Mouse (Mus musculus) liver (tissue): ENCODE measurements at regions not wholly inside any gene's neighbourhood (a gene's known extent, or its start where the extent isn't known, plus 50 kb on each side); places are given as distances from the start of the nearest gene placed in this dataset.

Experiments used
- DNase-seq: peaks from one replicate; pipeline ENCODE4 v3.0.0-alpha.2; 2020; ENCODE audit warnings: mixed read lengths

DNA sequence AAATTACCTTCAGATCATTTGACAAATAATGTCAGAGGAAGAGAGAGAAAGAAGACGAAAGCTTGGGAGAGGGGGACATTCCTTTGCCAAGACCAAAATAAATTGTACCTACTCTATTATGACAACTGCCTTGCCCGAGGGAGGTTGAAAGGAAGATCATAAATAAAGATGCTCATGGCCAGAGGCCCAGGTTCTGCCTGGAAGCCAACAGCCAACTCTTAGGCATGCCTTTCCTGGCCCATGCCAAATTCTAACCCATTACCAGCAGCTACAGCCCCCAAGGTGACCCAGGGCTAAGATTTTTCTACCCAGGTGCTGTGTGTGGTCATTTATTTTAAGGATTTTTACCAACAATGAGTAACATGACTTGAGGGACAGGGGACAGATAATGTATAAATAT is 54.9 kb downstream of the Cbln1 start:
- no peak for DNase-seq

DNA sequence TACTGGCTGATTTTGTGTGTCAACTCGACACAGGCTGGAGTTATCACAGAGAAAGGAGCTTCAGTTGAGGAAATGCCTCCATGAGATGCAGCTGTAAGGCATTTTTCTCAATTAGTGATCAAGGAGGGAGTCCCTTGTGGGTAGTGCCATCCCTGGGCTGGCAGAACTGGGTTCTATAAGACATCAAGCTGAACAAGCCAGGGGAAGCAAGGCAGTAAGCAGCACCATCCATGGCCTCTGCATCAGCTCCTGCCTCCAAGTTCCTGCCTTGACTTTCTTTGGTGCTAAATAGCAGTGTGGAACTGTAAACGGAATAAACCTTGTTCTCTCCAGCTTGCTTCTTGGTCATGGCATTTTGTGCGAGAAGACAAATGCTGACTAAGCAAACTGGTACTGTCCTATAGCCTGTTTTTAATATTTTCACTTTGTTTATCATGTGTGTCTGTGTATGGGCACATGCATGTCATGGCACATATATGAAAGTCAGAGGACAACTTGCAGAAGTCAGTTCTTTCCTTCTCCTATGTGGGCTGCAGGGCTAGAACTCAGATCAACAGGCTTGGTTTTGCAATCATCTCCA is 57.3 kb downstream of the Cbln1 start:
- no peak for DNase-seq

DNA sequence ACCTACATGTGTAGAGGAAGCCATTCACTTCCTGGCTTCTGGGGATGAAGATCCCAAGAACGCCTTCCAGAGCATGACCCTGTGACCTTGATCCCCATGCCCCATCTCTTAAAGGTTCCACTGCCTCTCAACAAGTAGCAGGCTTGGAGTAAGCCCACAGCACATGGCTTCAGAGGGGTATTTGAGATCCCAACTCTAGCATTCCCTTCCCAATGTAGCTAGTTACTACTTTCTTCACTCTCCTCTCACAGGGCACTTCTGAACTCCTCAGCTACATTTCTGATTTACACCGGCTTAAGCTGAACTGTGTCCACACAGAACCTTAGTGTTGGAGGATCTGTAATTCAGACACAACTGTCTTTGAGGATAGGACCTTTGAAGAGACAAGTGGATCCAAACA is 83.4 kb downstream of the Cbln1 start:
- DNase-seq = no peak

DNA sequence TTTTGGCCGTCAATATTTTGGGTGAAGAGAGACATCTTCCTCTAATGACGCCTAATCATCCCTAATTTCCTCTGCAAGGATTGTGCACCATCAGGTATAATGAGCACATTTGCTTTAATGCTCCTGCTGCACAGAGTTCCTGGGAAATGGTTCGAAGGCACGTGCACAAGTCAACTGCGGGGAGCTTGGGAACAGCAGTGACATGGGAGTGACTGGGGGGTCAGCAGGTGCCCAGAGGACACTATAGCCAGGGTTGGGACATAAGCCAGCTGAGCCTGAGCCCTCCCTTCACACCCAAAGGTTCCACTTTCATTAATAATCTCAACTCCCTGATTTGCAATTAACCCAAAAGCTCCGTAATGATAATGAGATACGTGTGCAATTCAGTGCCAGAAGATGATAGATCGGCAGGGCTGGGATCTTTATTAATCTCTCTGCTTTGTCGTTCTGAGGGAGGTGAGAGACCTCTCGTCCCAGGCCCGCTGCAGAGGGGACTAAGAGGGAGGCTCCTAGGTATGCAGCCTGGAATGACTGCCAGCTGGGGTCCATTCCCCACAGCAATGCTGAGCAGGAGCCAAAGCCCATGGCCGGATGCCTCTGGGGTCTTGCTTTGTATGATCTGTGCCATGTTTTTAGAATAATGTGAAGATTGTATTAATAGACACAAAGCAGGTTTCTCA is 88.7 kb downstream of the Cbln1 start:
- DNase-seq = no peak

DNA sequence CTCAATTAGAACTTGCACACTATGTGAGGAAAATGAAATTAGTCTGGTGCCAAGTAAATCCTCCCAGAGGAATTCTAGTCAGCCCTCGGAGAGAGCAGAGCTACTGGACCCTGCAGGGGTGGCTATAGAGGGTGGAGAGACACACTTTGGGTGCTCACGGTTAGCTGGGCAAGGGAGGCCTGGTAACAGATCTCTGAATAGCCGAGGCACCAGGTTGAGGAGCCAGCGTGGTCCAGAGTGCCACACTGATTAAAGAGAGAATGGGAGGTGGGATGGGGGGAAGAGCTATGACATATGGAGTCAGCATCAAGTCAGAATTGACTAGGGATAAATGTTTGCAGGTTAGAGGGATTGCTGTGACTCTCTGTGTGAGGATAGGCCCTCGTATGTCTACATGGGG is 90.1 kb downstream of the Cbln1 start:
- no peak for DNase-seq

DNA sequence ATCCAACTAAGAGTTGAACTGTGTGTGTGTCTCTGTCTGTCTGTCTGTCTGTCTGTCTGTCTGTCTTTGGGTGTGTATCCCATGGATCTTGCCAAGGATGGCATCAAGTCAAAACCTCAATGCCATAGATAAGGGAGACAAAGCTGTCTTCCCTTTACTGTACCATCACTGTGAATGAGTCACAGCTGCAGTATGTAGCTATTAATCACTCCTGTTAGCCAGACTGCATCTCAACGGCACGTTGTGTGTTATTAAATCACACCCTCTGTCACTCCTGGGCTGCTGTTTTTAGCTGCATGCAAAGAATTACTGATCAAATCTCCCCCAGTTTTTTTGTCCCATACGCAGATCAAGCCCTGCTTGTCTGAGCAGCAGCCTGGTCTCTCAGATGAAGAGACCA is 91.6 kb downstream of the Cbln1 start:
- DNase-seq = no peak

DNA sequence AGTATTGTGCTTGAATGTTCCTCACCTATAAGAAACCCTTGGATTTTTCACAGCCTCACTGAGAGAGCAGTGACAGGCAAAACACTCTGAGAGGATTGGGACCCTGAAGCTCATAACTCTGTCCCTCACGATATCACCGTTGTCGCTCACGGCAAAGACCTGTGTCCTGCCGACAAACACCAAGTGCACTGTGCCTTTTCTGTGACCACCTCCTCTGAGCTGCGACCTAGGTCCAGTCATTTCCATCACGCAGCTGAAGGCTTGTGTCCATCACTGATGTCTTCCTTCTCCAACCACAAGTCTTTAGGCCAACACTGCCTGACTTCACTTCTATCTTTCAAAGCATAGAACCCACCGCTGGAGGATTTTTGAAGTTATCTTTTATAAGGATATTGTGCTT is 93.1 kb downstream of the Cbln1 start:
- no peak for DNase-seq

DNA sequence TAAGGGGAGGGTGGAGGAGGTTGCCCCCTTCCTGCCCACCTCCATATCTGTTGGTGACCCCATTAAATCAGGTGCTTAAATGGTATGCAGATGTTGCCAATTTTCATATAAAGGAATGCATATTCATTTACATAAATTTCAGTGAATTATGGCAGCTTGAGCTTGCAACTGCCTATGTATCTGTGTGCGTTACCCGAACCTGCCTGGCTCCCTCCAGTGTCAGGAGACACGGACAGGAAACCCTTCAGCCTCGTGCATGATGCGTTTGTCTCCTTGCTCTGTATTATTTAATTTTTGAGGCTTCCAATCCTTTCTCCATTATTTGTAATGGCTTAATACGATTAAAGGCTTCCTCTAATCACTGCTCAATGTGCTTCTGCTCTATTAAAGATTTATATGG is 98.4 kb downstream of the Cbln1 start:
- DNase-seq = no peak

DNA sequence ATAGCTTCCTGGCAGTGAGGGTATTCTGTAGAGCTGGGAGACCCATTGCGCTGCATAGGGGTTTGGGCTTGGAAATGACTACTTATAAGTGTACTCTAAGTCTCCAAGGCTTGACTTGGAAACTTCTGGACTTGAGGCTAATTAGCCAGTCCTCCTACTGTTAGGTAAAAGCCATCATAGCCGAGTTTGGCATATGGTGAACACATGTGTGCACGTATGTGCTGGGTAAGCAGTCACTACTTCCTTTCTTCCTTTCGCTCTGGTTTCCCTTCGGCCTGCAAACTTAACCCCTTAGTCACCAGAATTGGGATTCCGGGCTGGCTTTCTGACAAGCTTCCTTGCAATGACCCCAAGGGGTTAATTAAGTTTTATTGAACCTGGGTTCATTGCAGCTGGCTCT is 98.9 kb downstream of the Cbln1 start:
- DNase-seq = no peak

DNA sequence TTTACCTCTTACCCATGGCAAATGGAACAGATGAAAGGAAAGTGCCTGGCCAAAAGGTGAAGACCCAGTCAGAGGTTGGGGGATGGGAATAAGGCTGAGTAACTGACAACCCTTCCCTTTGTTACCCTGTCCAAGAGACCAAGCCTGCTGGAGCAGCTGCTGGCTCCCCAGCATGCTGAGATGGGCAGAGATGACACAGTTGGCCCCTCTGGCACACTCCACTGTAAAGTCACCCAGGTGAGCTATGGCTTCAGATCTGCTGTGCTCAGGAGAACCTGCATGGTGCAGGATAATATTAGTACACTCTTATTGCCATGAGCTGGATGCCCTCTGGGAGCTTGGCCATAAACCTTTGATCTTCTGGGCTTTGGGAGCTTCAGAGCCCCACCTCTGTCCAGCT is 100.3 kb downstream of the Cbln1 start:
- no peak for DNase-seq

DNA sequence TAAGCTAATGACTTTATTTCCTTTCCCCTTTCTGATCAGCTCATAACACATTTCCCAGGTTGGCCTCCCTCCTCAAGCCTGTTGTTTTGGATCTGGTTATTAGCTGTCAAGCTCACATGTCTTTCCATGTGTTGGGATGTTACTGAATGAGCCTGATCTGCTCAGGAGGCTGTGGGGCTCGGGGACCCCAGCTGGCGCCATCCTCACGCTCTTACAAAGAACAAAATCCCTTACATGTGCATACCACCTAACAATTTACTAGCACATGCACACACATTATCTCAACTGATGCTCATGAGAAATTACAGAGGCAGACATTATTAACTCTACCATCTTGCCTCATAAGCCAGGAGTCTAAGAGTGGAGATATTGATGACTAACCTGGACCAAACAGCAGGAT is 102.2 kb downstream of the Cbln1 start:
- DNase-seq = no peak

DNA sequence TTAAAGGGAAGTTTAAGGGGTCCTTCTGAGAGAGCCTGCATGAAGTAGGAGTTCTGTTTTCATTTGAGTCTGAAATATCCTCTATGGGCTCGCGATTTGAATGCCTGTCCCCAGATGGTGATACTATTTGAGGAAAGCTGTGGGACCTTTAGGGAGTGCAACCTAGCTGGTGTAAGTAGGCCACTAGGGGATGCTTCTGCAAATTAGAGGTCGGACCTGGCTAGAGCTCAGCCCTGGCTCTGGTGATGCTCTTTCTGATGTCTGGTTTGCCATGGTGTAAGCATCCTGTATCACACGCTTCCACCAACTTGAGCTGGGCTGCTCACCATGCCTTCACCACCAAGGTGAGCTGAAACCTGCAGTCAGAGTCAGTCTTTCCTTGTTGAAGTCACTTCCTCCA is 121.9 kb downstream of the Cbln1 start:
- DNase-seq = no peak

DNA sequence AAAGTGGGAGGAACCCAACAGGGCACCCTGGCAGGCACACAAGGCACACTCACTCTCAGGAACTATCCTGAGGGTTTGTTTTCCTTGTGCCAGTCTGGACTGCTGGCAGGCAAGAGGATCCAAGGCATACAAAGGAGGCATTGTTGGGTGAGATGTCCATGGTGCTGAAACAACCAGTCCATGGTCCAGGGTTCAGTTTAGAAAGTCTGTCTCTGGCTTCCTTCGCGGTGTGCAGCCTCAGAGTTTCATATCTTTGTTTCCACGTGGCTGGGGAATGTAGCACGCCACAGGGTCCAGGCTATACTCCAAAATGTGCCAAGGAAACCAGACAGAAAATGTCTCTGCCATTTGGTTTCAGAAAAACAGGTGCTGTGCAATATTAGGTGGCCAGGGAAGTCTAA is 122.6 kb downstream of the Cbln1 start:
- DNase-seq = no peak

DNA sequence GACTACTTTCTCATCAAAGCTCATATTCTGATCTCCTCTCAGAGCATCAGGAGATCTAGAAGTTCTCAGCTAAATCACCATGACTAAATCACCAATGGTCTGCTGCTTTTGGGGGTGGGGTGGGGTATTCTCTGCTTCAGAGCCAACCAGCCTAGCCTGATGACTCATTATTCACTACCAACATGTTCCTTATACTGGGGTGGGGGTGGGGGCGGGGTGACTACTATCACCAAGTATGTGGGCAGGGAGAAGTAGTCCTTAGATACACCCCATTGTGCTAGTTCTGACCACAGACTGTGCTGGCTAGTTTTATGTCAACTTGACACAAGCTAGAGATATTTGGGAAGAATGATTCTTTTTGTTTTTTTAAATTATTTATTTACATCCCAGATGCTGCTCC is 143.0 kb downstream of the Cbln1 start:
- DNase-seq = no peak

DNA sequence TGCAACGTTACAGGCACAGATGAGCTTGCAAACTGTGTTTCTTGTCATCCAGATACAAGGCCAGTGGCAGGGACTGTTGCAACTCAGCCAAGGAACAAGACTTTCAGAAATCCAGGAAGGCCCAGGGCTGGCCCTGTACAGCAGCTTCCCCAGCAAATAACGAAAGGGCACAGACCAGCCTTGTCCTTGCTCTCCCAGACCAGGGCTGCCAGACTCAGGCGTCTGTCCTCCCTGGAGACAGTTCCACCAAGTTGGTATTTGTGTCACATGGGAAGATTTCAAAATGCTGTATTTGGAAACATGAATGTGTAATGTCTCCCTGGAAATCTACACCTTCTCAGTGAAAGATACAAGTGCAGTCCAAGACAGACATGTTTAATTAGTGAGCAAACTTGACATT is 157.8 kb downstream of the Cbln1 start:
- DNase-seq = no peak

DNA sequence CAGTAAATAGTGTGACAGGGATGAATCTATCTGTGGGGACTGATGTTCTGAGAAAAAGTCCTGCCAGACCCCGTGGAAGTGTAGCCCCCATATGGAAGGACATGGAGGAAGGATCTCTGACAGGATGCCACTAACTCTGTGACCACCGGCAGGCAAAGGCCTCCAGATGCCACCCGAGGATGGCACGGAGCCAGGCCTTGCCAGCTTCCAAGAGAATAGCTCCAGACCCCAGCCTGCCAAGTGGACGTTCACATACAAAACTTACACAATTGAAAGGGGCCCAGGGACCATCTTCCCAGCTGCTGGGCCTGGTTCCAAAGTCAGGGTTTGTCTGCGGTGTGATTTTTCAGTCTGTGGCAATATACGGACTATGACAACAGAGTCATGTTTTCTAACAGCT is 161.1 kb downstream of the Cbln1 start:
- DNase-seq = no peak

DNA sequence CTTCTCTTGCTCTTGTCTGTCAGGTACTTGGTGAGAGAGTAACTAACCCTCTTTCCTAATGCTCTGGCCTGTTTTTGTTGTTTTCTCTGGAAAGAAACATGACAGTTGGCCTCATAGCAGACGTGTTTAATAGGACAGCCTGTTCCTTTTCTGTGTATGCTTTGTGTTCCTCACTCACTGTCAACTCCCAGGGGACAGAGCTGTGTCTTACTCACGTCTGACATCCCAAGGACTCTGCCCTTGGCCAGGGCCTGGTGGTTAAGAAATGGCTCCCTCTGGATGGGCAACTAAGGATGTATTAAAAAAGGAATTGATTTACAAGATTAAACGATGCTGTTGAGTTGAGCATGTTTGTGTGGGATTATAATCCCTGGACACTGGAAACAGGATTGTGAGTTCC is 164.1 kb downstream of the Cbln1 start:
- DNase-seq = no peak

DNA sequence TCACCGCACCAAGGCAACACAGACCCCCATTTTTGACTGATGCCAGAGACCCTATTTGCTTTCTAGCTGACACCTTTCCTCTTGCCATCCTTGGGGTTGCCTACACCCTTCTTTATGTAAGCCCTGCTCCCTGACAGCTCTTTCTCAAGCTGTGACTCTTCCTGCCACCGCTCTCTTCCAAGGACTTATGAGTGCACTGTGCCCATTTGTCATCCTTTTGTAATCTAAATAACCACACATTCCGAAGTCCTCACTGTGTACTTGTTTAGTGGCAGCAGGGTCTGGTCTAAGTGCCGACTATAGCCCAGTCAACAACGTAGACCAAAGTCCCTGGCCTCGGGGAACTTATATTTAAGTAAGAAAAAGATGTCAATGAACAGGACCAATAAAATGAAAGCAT is 167.4 kb downstream of the Cbln1 start:
- DNase-seq = no peak

DNA sequence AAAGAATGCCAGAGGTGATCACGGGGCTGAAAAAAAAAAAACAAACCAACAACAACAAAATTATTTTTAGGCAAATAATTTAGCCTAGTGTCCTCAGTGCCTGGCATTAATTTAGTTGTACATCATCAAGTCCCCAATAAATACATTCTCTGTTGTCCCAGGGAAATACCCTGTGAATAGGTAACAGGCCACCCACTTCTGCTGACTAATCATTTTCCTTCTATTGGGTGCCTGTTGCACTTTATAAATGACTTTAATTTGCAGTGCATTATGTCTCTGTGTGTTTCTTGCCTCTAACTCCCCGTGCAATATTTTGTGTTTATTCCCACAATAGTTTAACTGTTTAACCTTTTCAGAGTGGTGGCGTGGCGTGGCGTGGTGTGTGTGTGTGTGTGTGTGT is 168.9 kb downstream of the Cbln1 start:
- DNase-seq = no peak

DNA sequence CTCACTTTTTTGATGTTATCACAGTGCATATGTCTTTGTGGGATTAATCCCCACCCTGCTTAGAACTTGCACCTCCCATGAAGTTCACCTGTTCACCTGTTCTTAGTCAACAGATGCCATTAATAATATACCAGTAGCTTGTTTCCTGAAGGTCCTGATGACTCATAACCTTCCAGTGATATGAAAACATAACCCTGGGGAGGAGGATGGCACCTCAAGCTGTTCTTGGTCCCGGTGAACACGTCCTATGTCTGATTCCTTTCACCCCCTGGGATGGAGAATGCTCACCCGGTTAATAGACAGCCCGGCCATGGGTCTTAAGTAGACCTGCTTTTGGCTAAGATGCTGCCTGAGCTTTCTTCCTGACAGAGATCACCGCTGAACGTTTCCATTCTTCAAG is 174.6 kb downstream of the Cbln1 start:
- no peak for DNase-seq

DNA sequence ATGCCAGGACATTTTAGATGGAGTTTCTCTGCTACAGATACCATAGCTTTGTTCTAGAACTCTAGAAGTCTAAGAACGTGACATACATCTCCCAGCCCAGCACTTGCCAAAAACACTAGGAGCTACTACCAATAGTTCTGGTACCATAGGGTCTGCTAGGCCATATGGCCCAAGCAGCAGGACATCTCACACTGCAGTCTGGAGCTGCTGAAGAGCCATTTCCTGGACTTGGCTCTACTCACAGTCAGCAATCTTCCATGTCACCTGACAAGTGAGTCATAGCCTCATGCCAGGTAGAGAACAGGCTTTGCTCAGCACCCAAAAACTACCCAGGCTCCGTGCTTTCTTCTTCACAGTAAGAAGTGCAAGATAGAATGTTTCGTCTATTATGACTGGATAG is 175.1 kb downstream of the Cbln1 start:
- DNase-seq = no peak

DNA sequence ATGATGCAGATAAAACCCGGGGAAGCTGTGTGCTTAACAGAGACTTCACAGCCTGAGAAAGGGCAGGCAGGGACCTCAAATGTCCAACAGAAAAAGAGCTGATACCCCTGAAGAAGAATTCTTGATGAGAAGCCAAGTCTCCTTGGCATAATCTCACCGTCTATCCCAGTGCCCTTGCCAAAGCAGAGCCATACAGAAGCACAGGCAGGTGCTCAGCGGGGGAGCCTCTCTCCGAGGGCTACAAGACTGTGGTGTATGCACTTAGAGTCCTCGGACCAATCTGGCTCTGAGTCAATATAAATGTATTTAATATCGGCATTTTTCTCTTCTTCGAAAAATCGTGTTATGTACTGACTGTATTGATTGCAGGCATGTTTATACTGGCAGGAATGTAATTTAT is 186.3 kb downstream of the Cbln1 start:
- no peak for DNase-seq

DNA sequence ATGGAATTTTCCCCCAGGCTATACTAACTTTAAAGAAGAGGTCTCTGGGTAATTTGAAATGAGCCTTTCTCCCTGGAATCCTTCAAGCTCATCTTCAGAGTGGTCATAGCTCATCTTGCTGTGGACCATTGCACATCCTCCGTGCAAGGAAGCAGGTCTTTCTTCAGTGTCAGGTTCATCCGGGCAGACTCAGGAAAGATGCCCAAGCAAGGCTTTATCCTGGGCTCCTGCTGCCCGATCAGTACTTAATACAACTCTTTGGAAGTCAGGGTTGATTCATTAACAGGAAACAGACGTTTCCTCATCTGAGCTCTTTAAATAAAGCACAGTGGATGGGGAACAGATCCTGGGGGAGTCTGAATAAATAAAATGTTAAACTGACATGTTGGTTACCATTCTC is 188.1 kb downstream of the Cbln1 start:
- no peak for DNase-seq

DNA sequence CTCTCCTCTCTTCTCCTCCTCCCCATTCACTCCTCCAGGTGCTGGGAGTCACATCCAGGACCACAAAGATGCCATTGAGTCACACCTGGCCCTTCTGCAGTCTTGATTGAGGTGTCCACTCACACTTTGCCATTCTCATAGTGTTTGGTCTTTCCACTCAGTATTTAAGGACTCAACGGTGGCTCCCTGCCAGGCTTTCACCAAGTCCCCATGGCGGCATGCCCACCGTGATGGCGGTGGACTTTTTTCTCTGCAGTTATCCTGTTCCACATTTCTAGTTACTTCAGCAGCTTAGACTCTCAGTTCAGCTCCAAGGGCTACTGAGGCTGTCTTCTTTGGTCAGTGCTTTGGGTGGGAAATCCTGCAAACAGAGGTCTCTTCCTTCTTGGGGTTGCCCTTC is 189.9 kb downstream of the Cbln1 start:
- no peak for DNase-seq

DNA sequence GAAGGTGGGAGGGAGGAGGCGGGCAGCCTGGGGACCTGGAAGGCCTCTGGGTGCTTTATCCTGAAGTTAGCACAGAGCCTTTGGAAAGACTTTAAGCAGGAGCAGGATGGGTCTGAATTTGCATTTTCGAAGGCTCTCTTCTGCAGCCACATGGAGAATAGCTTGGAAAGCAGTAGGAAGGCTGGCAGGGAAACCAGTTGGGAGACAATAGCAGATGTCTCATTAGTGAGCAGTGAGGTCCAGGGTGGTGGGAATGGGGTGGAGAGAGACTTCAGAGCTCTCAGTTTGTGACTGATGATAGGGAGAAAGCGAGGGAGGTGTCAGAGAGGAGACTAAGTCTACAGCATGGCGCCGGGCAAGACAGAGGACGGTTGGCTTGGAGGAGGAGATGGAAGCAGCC is 199.1 kb downstream of the Cbln1 start:
- DNase-seq = no peak
